Mouse (Mus musculus) embryonic facial prominence, embryonic 14.5 days (tissue): ENCODE data around the gene Shroom3. TPM values are rescaled to one million over a fixed set of nuclear protein-coding genes. Genes with fewer than 3 reads are reported as not detected.
"Not testable (repeated sequence)": the region's sequence is repeated elsewhere in the genome, so short reads cannot be mapped to it uniquely, and the experiment has no call there.

ENCODE experiments used
- ATAC-seq: fragments of 200-750 bp; cut with Nextera tagmentation; 2 replicates; pipeline ENCODE4 v1.8.0; 2017; ENCODE audit warnings: low read depth, moderate number of reproducible peaks, moderate TSS enrichment
- DNase-seq: peaks from one replicate; pipeline ENCODE4 v3.0.0-alpha.2; 2015; ENCODE audit warnings: low spot score
- H3K27ac ChIP-seq: fragments of 300-500 bp; sonication (generic); replicated peaks from 2 replicates; pipeline ENCODE4 v1.5.1; 2014; ENCODE audit warnings: low read depth, mild to moderate bottlenecking, low read length, moderate library complexity
- H3K27me3 ChIP-seq: fragments of 300-500 bp; sonication (generic); replicated peaks from 2 replicates; pipeline ENCODE4 v1.6.1; 2014; ENCODE audit warnings: low read length; ENCODE audit not compliant: control insufficient read depth, insufficient read depth
- H3K36me3 ChIP-seq: fragments of 300-500 bp; sonication (generic); 2 replicates; pipeline ENCODE4 v1.6.1; 2014; ENCODE audit warnings: low read length, mixed read lengths; ENCODE audit not compliant: control insufficient read depth, insufficient read depth
- H3K4me1 ChIP-seq: fragments of 300-500 bp; sonication (generic); 2 replicates; pipeline ENCODE4 v1.6.1; 2014; ENCODE audit warnings: antibody characterized with exemption, low read length; ENCODE audit not compliant: control insufficient read depth, insufficient read depth
- H3K4me2 ChIP-seq: fragments of 300-500 bp; sonication (generic); 2 replicates; pipeline ENCODE4 v1.6.1; 2014; ENCODE audit warnings: low read depth, mild to moderate bottlenecking, low read length, moderate library complexity, mixed read lengths
- H3K4me3 ChIP-seq: fragments of 300-500 bp; sonication (generic); 2 replicates; pipeline ENCODE4 v1.5.1; 2014; ENCODE audit warnings: low read depth, mild to moderate bottlenecking, low read length
- H3K9ac ChIP-seq: fragments of 300-500 bp; sonication (generic); 2 replicates; pipeline ENCODE4 v1.6.1; 2014; ENCODE audit warnings: low read depth, mild to moderate bottlenecking, low read length, moderate library complexity, mixed read lengths
- H3K9me3 ChIP-seq: fragments of 300-500 bp; sonication (generic); 2 replicates; pipeline ENCODE4 v1.6.1; 2016; ENCODE audit warnings: low read length; ENCODE audit not compliant: control insufficient read depth
- WGBS: fragments of 180-500 bp; shearing (Covaris S2); extraction: QIAGEN DNeasy Blood & Tissue Kit; methylation state at CpG from one replicate; pipeline ENCODE4 v1.1.7; 2014; 5-methylcytosine and 5-hydroxymethylcytosine counted together
- polyA plus RNA-seq: library from polyadenylated mRNA; unstranded; fragments of >200 nt; fragmentation: Nextera tagmentation; extraction: Ambion mirVana; gene quantifications from 2 replicates; pipeline ENCODE4 v1.2.1, GENCODE M21; 2014

Shroom3 gene
- polyA plus RNA-seq, 1 experiment from 2014 or later = 3.4 TPM

DNA sequence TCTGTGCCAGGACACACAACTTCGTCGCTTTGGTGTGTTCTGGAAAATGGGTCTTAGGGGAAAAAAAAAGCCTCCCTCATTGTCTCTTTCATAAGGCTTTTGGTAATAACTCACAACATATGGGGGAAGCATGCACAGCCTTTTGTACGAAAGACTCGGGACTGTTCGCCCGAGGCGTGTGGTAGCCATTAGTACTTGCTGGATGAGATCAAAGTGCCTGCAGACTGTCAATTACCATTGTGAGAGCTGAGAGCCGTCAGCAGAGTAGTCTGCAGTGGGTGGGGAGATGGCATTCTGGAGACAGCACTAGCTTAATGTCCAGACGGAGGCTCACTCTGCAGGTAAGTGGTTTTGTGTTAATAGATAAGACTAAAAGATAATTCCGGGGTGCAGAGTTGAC, 232.2 kb downstream of the Shroom3 start:
- no peak overlapping the region for H3K4me3 ChIP-seq
- ATAC-seq (peak; percentile 54; the same call in 1 of the 2 replicates), DNase-seq (peak; percentile 52)
- no peak overlapping the region for H3K9ac ChIP-seq
- H3K4me1 ChIP-seq = peaks cover 7% of the 10 kb centered on the region; the same call in 1 of the 2 replicates
- H3K27me3 ChIP-seq = no peaks in the 10 kb centered on the region
- no peaks in the 10 kb centered on the region for H3K9me3 ChIP-seq
- WGBS = 19% methylated on average over 10 of the region's 10 CpGs
- no peak overlapping the region for H3K4me2 ChIP-seq
- no peaks in the 10 kb centered on the region for H3K36me3 ChIP-seq
- H3K27ac ChIP-seq = no peak overlapping the region

DNA sequence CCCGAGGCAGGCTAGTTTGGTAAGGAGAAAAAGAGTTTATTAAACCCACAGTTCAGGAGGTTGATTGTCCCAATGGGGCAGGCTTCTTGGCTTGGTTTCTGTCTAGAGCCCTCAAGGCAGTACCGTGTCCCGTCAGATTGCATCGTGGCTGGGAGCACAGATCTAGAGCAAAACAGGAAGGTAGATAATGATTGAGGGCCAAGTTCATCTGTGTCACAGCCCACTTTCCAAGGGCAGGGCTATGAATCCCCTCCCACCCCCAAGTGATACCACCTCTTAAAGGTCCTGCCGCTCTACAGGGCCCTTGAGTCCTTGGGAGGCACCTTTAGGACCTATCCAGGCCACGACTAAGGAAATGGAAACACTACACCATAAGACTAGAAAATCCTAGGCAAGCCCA, 234.5 kb downstream of the Shroom3 start:
- Histone ChIP-seq H3K27me3 (no peaks in the 10 kb centered on the region), H3K4me3 (no peak overlapping the region), H3K9me3 (no peaks in the 10 kb centered on the region), H3K4me2 (no peak overlapping the region), H3K27ac (no peak overlapping the region), H3K36me3 (no peaks in the 10 kb centered on the region), H3K9ac (no peak overlapping the region), H3K4me1 (peaks cover 7% of the 10 kb centered on the region; the same call in 1 of the 2 replicates)
- DNase-seq (no peak), ATAC-seq (no peak)
- 66% methylated on average over 6 of the region's 6 CpGs for WGBS

DNA sequence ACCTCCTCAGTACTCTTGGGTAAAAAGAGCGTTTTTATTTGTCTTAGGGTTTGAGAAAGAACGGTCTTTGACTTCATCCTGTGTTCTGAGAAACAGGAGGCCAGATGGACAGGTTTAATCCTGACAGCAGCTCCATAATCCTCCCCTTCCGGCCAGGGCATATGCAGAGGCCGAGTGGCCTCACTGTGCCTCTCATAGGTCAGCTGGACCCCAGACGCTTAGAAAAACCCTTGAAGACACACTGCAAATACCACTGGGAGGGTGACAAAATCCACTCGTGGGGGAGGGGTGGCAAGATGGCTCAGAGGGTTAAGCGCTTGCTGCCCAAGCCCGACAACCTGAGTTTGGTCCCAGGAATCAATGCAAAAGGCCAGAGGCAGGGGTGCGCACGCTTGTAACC, 234.9 kb downstream of the Shroom3 start:
- WGBS = 53% methylated on average over 10 of the region's 10 CpGs

DNA sequence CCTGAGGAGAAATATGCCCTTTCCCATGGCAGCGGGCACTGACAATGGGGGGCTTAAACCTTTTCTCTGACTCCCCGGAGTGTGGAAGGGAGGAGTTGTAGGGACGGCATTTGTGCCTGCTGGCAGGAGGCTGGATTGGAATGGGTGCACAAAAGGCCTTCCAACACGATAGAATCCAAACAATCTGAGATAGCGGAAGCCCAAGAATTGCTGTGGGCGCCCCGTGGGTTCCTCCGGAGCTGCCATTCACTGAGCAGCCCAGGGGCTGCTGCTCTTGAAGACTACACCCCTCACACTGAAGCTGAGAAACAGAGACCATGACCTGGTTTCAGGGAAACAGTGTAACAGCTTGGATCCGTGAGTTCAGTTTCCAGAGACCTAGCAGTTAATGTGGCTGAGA, 235.6 kb downstream of the Shroom3 start:
- Histone ChIP-seq H3K4me1 (peaks cover 7% of the 10 kb centered on the region; the same call in 1 of the 2 replicates), H3K9me3 (no peaks in the 10 kb centered on the region), H3K4me3 (no peak overlapping the region), H3K9ac (no peak overlapping the region), H3K27ac (no peak overlapping the region), H3K36me3 (no peaks in the 10 kb centered on the region), H3K27me3 (no peaks in the 10 kb centered on the region), H3K4me2 (no peak overlapping the region)
- 34% methylated on average over 9 of the region's 9 CpGs for WGBS
- DNase-seq (no peak), ATAC-seq (no peak)

More for the DNA sequence above, 234.9 kb downstream of the Shroom3 start:
- H3K4me2 ChIP-seq = no peak overlapping the region
- ATAC-seq (no peak), DNase-seq (no peak)
- no peak overlapping the region for H3K9ac ChIP-seq
- no peak overlapping the region for H3K4me3 ChIP-seq
- no peaks in the 10 kb centered on the region for H3K27me3 ChIP-seq
- H3K9me3 ChIP-seq = no peaks in the 10 kb centered on the region
- peaks cover 7% of the 10 kb centered on the region; the same call in 1 of the 2 replicates for H3K4me1 ChIP-seq
- no peak overlapping the region for H3K27ac ChIP-seq
- no peaks in the 10 kb centered on the region for H3K36me3 ChIP-seq

DNA sequence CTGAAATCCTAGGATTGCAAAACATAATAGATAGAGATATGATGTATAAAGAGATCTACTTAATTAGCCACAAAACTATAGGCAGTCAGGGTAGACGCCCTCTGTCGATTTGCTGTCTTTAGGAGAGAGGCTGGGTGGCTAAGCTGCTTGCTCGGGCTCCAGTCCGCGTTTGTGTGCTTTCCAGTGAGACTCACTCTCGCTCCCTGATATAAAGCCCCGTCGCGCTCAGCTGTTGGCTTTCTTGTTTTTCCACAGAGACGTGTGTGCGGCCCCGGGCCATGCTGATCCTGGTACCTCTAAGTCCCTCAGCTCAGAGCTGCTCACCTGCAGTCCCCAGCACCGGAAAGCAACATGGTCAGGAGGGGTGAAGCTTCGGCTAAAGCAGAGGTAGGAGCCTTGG, 236.2 kb downstream of the Shroom3 start:
- Histone ChIP-seq H3K27ac (no peak overlapping the region), H3K4me3 (no peak overlapping the region), H3K36me3 (no peaks in the 10 kb centered on the region), H3K4me2 (no peak overlapping the region), H3K9ac (no peak overlapping the region), H3K27me3 (no peaks in the 10 kb centered on the region), H3K9me3 (no peaks in the 10 kb centered on the region), H3K4me1 (peaks cover 10% of the 10 kb centered on the region; the same call in 1 of the 2 replicates)
- ATAC-seq = no peak
- WGBS = 63% methylated on average over 14 of the region's 14 CpGs
- DNase-seq = no peak

DNA sequence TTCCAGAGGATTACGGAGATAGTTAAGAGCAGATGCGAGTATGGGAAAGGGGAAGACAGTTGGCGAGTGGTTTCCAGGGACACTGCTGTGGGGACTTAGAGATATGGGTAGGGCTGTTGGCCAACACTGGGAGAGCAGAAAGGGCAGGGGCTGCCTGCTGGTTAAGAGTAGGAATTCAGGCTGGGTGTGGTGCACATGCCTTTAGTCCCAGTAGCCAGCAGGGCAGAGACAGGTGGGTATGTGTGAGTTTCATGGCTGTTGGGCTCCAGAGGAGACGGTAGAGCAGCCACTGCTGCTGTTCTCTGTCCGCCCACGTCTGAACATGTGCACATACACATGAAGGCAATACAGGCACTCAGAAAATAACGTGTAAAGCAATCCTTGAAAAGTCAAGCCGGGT, 237.7 kb downstream of the Shroom3 start:
- Histone ChIP-seq H3K4me2 (no peak overlapping the region), H3K9me3 (no peaks in the 10 kb centered on the region), H3K4me3 (no peak overlapping the region), H3K9ac (no peak overlapping the region), H3K27me3 (no peaks in the 10 kb centered on the region), H3K27ac (no peak overlapping the region), H3K4me1 (0 out of 2 replicates have a peak, but pooled peaks cover 8% of the 10 kb centered on the region), H3K36me3 (no peaks in the 10 kb centered on the region)
- 87% methylated on average over 8 of the region's 8 CpGs for WGBS
- DNase-seq (no peak), ATAC-seq (no peak)

DNA sequence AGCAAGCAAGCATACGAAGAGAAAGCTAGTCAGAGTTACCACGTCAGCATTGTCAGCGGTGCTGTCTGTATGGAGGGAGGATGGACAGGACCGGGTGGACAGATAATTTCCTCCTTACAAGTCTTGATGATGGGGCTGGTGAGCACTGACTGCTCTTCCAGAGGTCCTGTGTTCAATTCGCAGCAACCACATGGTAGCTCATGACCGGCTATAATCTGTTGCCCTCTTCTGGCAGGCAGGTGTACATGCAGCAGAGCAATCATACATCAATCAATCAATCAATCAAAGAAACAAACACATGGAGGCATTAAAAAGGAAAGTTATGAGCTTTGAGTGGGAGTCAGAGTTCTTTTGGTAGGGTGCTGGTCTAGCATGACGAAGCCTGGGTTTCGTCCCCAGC, 238.5 kb downstream of the Shroom3 start:
- no peak overlapping the region for H3K9ac ChIP-seq
- H3K4me3 ChIP-seq = no peak overlapping the region
- ATAC-seq (no peak), DNase-seq (no peak)
- no peaks in the 10 kb centered on the region for H3K9me3 ChIP-seq
- H3K4me1 ChIP-seq = 0 out of 2 replicates have a peak, but pooled peaks cover 8% of the 10 kb centered on the region
- no peak overlapping the region for H3K27ac ChIP-seq
- H3K27me3 ChIP-seq = no peaks in the 10 kb centered on the region
- 81% methylated on average over 8 of the region's 8 CpGs for WGBS
- H3K36me3 ChIP-seq = no peaks in the 10 kb centered on the region
- H3K4me2 ChIP-seq = no peak overlapping the region

DNA sequence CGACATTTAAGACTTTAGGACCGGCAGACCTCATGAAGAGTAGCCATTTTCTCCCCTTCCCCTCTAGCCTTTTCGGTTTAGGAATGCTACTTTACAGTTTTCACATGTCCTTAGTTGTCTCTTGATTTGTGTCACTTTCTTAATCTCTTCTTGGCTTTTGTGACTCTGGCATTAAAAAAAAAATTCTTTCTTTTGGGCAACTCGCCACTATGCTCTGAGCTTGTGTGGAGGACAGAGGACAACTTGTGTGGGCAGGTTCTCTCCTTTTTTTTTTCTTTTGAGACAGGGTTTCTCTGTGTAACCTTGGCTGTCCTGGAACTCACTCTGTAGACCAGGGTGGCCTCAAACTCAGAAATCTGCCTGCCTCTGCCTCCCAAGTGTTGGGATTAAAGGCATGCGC, 239.7 kb downstream of the Shroom3 start:
- not testable (repeated sequence) for H3K36me3 ChIP-seq, H3K9ac ChIP-seq, H3K27ac ChIP-seq, DNase-seq, ATAC-seq, H3K4me2 ChIP-seq, H3K27me3 ChIP-seq, H3K9me3 ChIP-seq, H3K4me1 ChIP-seq, H3K4me3 ChIP-seq
- WGBS = 92% methylated on average over 5 of the region's 5 CpGs

DNA sequence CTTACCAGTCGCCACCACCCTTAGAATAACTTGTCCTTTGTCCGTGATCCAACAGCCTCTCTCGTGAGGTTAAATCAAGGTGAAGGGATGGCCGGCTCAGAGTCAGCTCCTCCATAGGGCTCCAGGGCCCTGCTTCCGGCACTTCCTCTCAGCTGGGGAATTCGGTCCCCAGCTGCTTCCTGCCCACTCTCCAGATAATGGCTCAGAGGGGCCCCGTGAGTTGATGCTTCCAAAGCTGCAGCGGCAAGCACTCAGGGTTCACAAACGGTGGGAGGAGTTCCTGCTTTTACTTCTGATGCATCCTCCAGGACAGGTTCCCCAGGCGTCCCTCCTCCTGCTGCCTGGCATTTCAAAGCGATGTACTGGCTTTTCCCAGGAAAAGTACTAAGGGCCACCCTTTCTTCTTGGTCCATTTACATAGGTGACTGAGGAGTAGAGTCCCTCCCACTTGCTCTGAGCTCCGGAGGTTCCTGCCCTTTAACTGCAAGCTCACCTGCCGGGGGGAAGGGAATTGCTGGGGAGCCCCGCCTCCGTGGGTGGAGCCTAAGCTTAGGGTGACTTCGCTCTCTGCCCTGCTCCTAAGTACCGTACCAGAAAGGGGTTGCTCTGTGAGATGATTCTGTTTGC, 241.7 kb downstream of the Shroom3 start:
- DNase-seq = peak; percentile 69
- H3K9me3 ChIP-seq = no peaks in the 10 kb centered on the region
- peak overlapping the region; percentile 28 for H3K4me2 ChIP-seq
- no peaks in the 10 kb centered on the region for H3K27me3 ChIP-seq
- peak; percentile 80 for ATAC-seq
- H3K36me3 ChIP-seq = no peaks in the 10 kb centered on the region
- 8% methylated on average over 17 of the region's 17 CpGs for WGBS
- 0 out of 2 replicates have a peak, but pooled peaks cover 8% of the 10 kb centered on the region for H3K4me1 ChIP-seq
- H3K9ac ChIP-seq = no peak overlapping the region
- no peak overlapping the region for H3K27ac ChIP-seq
- no peak overlapping the region; the same call in 1 of the 2 replicates for H3K4me3 ChIP-seq
